Mouse (Mus musculus) right cerebral cortex, postnatal 10 days (tissue): Measurements from ENCODE around the gene 1700056E22Rik.

Experiments
- DNase-seq, 2 experiments: peaks; one replicate each; pipeline ENCODE4 v3.0.0; 2021; ENCODE audit warnings: low spot score in 2 of 2

The 1700056E22Rik gene

GRCm38 (mm10) chr1:184034011-184034557, at the start of gene 1700056E22Rik:
Gene 1700056E22Rik, minus strand, starts transcription at chr1:184034301.
- peak; percentile 99 to 100 for DNase-seq

DNA sequence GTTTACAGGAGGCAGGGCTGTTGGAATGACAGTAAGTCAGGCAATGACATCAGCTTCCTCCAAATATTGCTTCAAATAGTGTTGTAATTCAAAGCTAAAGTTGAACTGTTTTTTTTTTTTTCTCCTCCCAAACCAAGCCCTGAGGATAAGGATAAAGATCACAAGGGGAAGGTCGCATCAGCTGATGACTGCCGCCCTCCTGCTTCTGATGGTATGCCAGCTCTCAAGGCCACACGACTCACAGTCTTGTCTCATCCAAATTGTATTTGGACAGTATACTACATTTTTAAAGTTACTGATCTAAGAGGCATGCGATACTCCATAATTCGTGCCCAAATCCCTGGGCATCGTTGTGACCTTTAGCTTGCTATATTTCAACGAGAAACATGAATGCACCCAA, 49.1 kb upstream of the 1700056E22Rik start:
- DNase-seq, result no peak

DNA sequence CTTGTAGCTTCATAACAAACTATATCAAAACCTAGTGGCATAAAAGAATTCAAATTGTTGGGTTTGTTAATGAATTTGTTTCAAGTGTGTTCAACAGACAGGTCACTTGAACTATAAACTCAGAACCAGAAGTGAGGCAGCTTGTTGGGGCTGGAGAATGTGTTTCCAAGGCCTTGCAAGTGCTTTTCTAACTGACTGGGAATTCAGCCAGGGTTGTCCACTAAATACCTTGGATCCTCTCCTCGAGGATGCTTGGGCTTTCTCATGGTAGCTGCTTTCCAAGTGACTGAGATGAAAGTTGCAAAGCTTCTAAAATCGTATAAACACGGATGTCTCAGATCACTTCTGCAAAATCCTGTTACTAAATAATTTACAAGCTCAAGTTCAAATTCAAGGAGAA, 48.6 kb upstream of the 1700056E22Rik start:
- no peak for DNase-seq

DNA sequence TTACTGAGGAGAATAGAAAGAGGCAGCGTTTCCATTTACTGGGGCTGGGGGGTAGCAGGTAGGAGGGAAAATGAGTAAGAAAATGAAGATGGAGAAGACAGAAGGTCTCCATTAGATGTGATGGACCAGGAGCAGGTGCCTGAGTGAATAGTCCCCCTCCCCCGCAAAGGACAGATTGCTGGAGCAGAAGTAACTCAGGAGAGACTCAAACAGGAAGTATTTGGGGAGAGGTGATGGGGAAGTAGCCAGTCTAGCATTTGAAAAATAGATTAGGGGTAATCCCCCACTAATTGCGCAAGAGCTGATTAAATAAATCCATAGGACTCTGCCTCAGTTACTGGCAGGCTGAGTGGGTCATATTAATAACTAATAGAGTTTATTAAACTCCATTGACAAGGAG, 45.2 kb upstream of the 1700056E22Rik start:
- DNase-seq, result no peak

DNA sequence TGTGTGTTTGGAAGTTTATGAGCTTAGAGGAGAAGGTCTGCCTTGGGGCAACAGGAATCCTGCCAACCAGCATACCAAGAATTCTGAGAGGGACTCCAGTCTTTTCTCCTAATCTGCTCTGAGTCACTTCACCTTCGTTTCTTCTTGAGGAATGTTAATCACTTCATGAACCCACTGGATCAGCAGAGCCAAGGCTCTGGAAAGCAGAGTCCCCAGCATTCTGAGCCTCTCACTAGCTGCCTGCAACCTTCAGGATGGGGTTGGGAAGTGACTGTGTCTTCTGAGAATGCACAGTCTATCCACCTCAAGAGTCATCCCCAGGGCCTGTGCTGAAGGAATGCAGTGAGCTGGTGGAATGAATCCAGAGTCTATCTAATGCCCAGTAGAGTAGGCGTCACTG, 42.7 kb upstream of the 1700056E22Rik start:
- no peak for DNase-seq

DNA sequence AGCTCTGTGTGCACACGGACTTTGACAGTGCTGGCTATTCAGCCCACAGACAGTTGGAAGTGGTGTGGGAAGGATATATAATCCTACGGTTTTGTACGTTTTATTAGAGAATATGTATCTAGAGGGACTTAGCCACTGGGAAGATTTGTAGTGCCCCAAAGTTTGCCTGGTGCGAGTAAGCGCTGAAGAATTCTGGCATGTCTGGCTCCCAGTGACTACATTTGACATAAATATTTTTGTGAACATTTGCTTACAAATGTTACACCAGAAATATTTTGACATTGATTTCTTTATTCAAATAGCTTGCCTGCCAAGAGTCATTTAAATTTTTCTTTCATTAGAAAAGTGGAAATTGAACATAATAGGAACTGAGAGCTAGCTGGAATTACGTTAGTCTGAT, 42.0 kb upstream of the 1700056E22Rik start:
- DNase-seq, result no peak

DNA sequence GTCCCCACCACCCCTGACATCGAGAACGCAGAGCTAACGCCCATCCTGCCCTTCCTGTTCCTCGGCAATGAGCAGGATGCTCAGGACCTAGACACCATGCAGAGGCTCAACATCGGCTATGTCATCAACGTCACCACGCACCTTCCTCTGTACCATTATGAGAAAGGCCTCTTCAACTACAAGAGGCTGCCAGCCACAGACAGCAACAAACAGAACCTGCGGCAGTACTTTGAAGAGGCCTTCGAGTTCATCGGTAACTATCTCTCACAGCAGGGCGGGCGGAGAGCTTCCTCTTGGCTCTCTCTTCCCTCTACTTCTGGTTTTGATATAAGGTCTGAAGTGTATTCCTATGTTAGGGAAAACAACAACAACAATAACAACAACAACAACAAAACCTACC, 34.9 kb upstream of the 1700056E22Rik start:
- no peak for DNase-seq

- no peak for DNase-seq
Measured at GRCm38 (mm10) chr1:184067704-184068558, 33.8 kb upstream of the 1700056E22Rik start.

- no peak for DNase-seq
Measured at GRCm38 (mm10) chr1:184066460-184067287, 32.6 kb upstream of the 1700056E22Rik start.

DNA sequence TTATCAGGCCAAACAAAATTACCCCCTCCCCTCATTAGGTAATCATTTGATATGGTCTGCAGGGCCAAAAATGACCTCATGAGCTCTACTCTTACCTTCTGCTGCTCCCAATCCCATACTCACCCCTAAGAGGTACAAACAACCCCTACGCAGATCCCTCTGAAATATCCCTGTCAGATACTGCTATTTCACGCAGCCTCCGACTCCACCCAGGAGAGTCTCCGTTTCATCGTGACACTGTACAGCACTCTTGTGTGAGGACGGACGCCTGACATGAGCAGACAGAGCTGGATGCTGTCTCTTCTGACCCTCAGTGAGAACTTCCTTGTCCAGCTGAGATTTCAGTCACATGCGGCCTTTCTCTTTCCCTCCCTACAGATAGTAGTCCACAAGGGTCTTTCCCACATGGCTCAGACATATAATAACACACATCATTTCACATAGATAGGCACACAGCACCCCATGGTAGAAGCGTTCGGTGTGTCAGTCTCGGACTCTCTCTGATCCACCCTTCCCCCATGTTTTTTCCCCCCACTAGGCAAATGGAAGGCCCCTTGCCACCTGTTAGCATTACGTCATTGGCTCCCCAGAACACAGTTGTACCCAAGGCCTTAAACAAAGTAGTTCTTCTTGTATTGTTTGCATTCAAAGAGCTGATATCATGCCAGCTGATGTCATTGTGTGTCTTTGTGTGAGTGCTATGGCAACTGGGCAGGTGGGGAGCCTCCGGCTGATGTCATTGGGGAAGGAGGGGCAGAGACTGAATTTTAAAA, 31.7 kb upstream of the 1700056E22Rik start:
- no peak for DNase-seq

- no peak for DNase-seq
Measured at GRCm38 (mm10) chr1:184064306-184064705, 30.2 kb upstream of the 1700056E22Rik start.

- no peak for DNase-seq
Measured at GRCm38 (mm10) chr1:184061901-184062300, 27.8 kb upstream of the 1700056E22Rik start.

DNA sequence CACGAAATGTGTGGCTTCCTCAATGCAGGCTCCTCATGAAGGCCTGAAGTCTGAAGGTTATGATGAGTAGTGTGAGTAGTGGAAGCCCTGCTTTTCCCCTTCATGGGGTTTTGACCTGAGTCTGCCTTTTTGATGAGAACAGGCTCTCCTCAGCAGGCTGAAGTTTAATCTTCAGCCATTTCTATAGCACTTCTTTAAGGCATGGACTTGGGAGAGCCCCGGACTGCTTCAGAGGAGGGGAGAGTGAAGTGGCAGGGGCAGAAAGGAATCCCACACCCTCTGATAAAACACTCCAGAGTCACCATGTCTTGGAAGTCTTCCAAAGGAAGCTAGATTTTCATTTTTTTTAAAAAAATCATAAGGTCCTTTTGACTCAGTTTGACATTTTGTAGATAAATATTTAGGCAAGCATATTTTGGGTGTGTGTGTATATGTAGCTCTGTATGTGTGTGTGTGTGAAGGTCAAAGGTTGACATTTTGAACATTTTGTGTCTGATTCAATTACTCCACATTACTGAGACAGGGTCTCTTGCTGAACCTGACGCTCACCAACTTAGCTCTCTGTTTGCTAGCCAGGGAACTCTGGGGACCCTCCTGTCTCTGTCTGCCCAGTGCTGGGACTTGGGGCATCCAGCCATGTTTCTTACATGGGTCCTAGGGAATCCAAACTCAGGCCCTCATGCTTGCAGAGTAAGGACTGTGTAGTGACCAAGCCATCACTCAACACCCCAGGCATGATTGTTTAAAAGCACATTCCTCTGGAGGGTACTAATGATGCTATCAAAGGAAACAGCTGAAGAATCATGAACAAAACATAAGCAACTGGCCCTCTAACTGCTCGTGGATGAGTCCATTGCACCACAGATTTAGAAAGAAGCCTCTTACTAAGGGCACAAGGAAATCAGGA, 27.0 kb upstream of the 1700056E22Rik start:
- DNase-seq, result no peak

DNA sequence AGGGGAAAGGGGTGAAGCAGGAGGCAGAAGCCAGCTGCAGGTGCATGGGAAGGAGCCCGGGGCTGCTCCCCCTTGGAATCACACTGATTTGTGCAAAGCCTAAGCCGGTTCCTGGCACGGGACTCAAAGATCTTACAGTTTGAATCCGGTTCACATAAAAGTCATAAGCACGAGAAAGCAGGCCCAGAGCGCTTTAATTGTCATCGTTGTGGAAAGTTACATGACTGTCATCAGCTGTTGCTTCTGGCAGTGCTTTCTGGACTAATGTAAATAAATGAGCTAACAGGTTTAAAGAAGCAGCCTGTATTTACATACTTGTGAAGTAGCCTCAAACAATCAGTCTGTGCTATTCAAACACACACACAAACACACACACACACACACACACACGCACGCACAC, 26.3 kb upstream of the 1700056E22Rik start:
- DNase-seq, result no peak

DNA sequence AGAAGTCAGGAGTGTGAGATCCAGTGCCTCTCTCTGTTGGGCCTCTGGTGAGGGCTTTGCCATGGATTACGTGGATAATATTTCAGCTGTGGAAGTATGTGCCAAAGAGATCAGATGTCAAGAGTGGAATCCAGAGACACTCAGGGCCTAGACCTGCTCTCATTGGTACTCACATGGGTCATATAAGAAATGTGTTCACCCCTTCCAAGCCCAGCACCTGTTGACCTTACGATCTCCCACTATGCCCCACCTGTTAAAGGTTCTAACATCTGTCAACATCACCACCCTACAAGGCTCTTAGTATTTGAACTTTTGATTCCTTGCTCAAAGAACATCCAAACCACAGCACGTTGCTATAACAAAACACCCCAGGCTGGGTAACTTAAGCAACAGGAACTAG, 25.7 kb upstream of the 1700056E22Rik start:
- no peak for DNase-seq

DNA sequence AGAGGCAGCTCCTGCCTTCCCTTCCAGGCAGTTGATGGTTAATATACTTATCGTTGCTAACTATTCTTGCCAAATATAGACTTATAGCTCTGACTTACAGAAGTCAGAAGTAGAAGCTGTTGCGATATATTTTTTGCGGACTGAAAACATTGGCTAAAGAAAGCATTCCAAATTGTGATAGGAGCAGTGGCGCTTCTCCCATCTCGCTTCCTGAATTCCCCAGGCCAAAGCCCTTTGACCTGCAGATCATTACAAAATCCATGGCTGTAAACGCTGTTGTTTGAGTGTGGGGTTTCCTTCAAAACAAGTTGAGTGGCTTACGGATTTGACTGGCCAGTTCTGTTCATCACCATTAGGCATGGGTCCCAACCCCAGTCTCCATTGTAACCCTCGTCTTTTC, 24.1 kb upstream of the 1700056E22Rik start:
- no peak for DNase-seq

GRCm38 (mm10) chr1:184054176-184054575, 20.1 kb upstream of the 1700056E22Rik start:
- DNase-seq, result no peak

- no peak for DNase-seq
Measured at GRCm38 (mm10) chr1:184053711-184054110, 19.6 kb upstream of the 1700056E22Rik start.

- no peak for DNase-seq
Measured at GRCm38 (mm10) chr1:184053141-184053540, 19.0 kb upstream of the 1700056E22Rik start.

DNA sequence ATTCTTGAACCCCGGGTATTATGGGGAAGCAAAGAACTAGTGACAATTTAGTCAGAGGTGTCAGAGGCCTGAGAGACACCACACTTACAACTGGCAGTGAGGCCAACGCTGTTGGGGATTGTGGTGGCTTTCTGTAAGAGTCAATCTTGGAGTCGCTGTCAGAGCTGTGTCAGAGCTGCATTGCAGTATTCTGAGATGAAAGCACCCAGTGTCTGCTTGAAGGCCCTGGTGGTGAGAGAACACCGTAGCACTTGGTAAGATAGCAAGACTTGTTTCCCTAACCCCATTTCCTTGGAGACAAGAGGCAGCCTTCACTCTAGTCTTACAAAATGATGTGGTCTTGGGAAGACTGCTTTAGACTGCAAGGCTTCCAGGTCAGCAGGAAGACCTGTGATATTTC, 18.2 kb upstream of the 1700056E22Rik start:
- DNase-seq, result no peak

GRCm38 (mm10) chr1:184051824-184052223, 17.7 kb upstream of the 1700056E22Rik start:
- DNase-seq, result no peak
